Mouse (Mus musculus): ENCODE data around the gene Tnfsf12.

GRCm38 (mm10) chr11:69719423-69719822, 23.8 kb upstream of the Tnfsf12 start:
- no peak for TF ChIP-seq POLR2A (IDR thresholded peaks at IDR 0.05; ENCODE audit: low read depth, low read length)
- no peak for TF ChIP-seq CTCF (IDR thresholded peaks at IDR 0.05; ENCODE audit: borderline replicate concordance, insufficient read depth, low read length)

All from embryonic fibroblast, embryonic 13.5 days (primary cell).